ENCODE assay signal across 7 mouse cellular contexts in the genomic region with DNA sequence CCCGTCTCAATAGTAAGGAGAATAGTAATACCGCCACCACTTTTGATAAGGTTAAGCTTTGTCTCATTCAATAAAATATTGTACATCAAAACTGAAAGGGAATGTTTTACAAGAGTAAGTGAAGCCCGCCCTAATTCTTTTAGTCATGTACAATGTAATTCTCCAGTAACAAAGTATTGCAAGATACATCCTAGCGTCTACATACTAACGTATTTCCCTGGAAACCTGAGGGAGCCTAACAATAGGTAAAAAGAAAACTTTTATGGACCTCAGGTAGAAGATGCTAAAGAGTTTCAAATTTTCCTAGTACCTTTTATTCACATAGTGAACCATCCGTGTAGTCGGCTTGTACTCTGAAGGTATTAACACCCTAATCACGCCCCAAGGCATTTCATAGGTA. TPM values are rescaled to one million over a fixed set of nuclear protein-coding genes. Genes with fewer than 3 reads are reported as not detected.
DNase-seq lines count a peak whose midpoint lies in the region; ATAC-seq and TF ChIP-seq lines count a peak whose summit lies in the region.

No protein-coding gene starts in this region.

- H3K27me3 ChIP-seq in lung, embryonic 14.5 days (ENCODE audit: insufficient read depth, low read length), result no peaks in the 10 kb centered on the region
- H3K27me3 ChIP-seq in embryonic facial prominence, embryonic 12.5 days, result peaks cover 11% of the 10 kb centered on the region
- H3K27me3 ChIP-seq in neural tube, embryonic 12.5 days (replicated peaks), result 0 out of 2 replicates have a peak, but pooled peaks cover 2% of the 10 kb centered on the region

- no peak for ATAC-seq in lung, embryonic 14.5 days (ENCODE audit: insufficient read depth)
- ATAC-seq in embryonic facial prominence, embryonic 12.5 days (ENCODE audit: insufficient number of reproducible peaks, insufficient read depth, low FRiP score, low TSS enrichment), result no peak
- no peak for ATAC-seq in neural tube, embryonic 12.5 days (ENCODE audit: low FRiP score, low read depth)

- intact Hi-C loops in left cerebral cortex, postnatal 10 days (cut with DNase I), result loop anchor here (5.0 kb wide), 1 partner anchor 82 kb away; no protein-coding TSS in a partner anchor

- peak overlapping the region; percentile 61 for H3K4me3 ChIP-seq in lung, embryonic 14.5 days (ENCODE audit: low read depth, low read length)
- peak overlapping the region; percentile 62 for H3K4me3 ChIP-seq in embryonic facial prominence, embryonic 12.5 days
- H3K4me3 ChIP-seq in neural tube, embryonic 12.5 days, result peak overlapping the region; percentile 64

- H3K36me3 ChIP-seq in lung, embryonic 14.5 days (ENCODE audit: insufficient read depth), result no peaks in the 10 kb centered on the region
- no peaks in the 10 kb centered on the region for H3K36me3 ChIP-seq in embryonic facial prominence, embryonic 12.5 days
- no peaks in the 10 kb centered on the region for H3K36me3 ChIP-seq in neural tube, embryonic 12.5 days

- DNase-seq in lung, embryonic 14.5 days, result peak; percentile 5
- no peak for DNase-seq in lung, postnatal 25 days (ENCODE audit: low spot score)
- peak; percentile 46 for DNase-seq in induced T-regulatory cell, adult 2 months (ENCODE audit: low read depth)
- DNase-seq in left cerebral cortex, postnatal 10 days (ENCODE audit: extremely low spot score in 1 of 2, low spot score in 2 of 2), result no peak
- DNase-seq in thymus, postnatal 10 days (ENCODE audit: low spot score in 2 of 2), result no peak

- no peaks in the 10 kb centered on the region for H3K9me3 ChIP-seq in lung, embryonic 14.5 days (ENCODE audit: low read depth, low read length)
- no peaks in the 10 kb centered on the region for H3K9me3 ChIP-seq in embryonic facial prominence, embryonic 12.5 days
- H3K9me3 ChIP-seq in neural tube, embryonic 12.5 days, result no peaks in the 10 kb centered on the region

- no peaks in the 10 kb centered on the region; the same call in 1 of the 2 replicates for H3K4me1 ChIP-seq in lung, embryonic 14.5 days (ENCODE audit: insufficient read depth)
- no peaks in the 10 kb centered on the region for H3K4me1 ChIP-seq in embryonic facial prominence, embryonic 12.5 days
- H3K4me1 ChIP-seq in neural tube, embryonic 12.5 days, result peaks cover 5% of the 10 kb centered on the region; the same call in 1 of the 2 replicates

- no peak for TF ChIP-seq CTCF in lung, embryonic 14.5 days (IDR thresholded peaks at IDR 0.05; ENCODE audit: low read depth)

- peak overlapping the region; percentile 65 for H3K4me2 ChIP-seq in lung, embryonic 14.5 days
- H3K4me2 ChIP-seq in embryonic facial prominence, embryonic 12.5 days (replicated peaks), result peak overlapping the region; percentile 50
- H3K4me2 ChIP-seq in neural tube, embryonic 12.5 days (replicated peaks), result peak overlapping the region; percentile 59

- no peak overlapping the region for H3K27ac ChIP-seq in lung, embryonic 14.5 days (ENCODE audit: low read depth)
- no peak overlapping the region for H3K27ac ChIP-seq in embryonic facial prominence, embryonic 12.5 days
- H3K27ac ChIP-seq in neural tube, embryonic 12.5 days, result no peak overlapping the region

- peak overlapping the region; percentile 74 for H3K9ac ChIP-seq in lung, embryonic 14.5 days
- peak overlapping the region; percentile 79 for H3K9ac ChIP-seq in embryonic facial prominence, embryonic 12.5 days
- 0 out of 2 replicates have a peak overlapping the region, but pooled peaks have one; percentile 80 for H3K9ac ChIP-seq in neural tube, embryonic 12.5 days

- 13% methylated on average over 8 of the region's 8 CpGs for WGBS in lung, embryonic 14.5 days
- WGBS in embryonic facial prominence, embryonic 12.5 days, result 19% methylated on average over 8 of the region's 8 CpGs
- WGBS in neural tube, embryonic 12.5 days, result 22% methylated on average over 8 of the region's 8 CpGs

RNA-seq across cellular contexts. Expression of a gene that starts 1.4 kb away (rescaled TPM):
- 21.0 and 22.6 TPM in 2 replicates for polyA plus RNA-seq in lung, embryonic 14.5 days (2014; fragmentation: Nextera tagmentation; extraction: Ambion mirVana)
- polyA plus RNA-seq in embryonic facial prominence, embryonic 12.5 days (2016; fragmentation: Nextera tagmentation; extraction: Ambion mirVana), result 13.5 and 13.8 TPM in 2 replicates
- polyA plus RNA-seq in neural tube, embryonic 12.5 days (2016; fragmentation: Nextera tagmentation; extraction: Ambion mirVana), result 15.6 and 19.6 TPM in 2 replicates
- total RNA-seq in left cerebral cortex, postnatal 10 days (2021), result 10 to 100 TPM; 68.1 to 73.7 TPM

Comparison
In these comparisons a context has a peak if more than half of its experiments do, and no peak if none do; other contexts are left out.
1. DNase-seq: peak in lung, embryonic 14.5 days (single experiment) and induced T-regulatory cell, adult 2 months (single experiment); none in lung, postnatal 25 days (single experiment), left cerebral cortex, postnatal 10 days (0 of 2) and thymus, postnatal 10 days (0 of 2).
2. Peak in every context shown above with its lines, with median percentiles within 50 percentile points of each other: H3K4me2 ChIP-seq, H3K4me3 ChIP-seq and H3K9ac ChIP-seq.